Mouse (Mus musculus) thymus, adult 2 months (tissue): ENCODE data around the gene Med25. TPM values are rescaled to one million over a fixed set of nuclear protein-coding genes. Genes with fewer than 3 reads are reported as not detected.

Experiments used
- DNase-seq: peaks from one replicate; pipeline ENCODE4 v3.0.0; 2021
- H3K27ac ChIP-seq: fragments of 200-500 bp; 2 replicates; pipeline ENCODE4 v1.5.1; 2012; ENCODE audit warnings: low read length, control low read depth; ENCODE audit not compliant: control insufficient read depth, insufficient read depth
- H3K27me3 ChIP-seq: fragments of 200-500 bp; 2 replicates; pipeline ENCODE4 v1.6.1; 2012; ENCODE audit warnings: mild to moderate bottlenecking, low read length, moderate library complexity, mixed read lengths; ENCODE audit not compliant: control insufficient read depth, insufficient read depth
- H3K36me3 ChIP-seq: fragments of 200-500 bp; 2 replicates; pipeline ENCODE4 v1.6.1; 2012; ENCODE audit warnings: mild to moderate bottlenecking, low read length, moderate library complexity; ENCODE audit not compliant: control insufficient read depth, insufficient read depth
- H3K4me1 ChIP-seq: fragments of 200-500 bp; replicated peaks from 2 replicates; pipeline ENCODE4 v1.6.1; 2012; ENCODE audit warnings: low read length; ENCODE audit not compliant: control insufficient read depth, insufficient read depth
- H3K4me3 ChIP-seq: fragments of 200-500 bp; 2 replicates; pipeline ENCODE4 v1.5.1; 2012; ENCODE audit warnings: mild to moderate bottlenecking, low read length, control low read depth, moderate library complexity; ENCODE audit not compliant: control insufficient read depth, insufficient read depth
- CTCF ChIP-seq: fragments of 200-500 bp; IDR thresholded peaks from 2 replicates; pipeline ENCODE4 v1.5.1; 2012; ENCODE audit warnings: mild to moderate bottlenecking, control low read depth, low read length, moderate library complexity, borderline replicate concordance; ENCODE audit not compliant: control insufficient read depth, poor library complexity, insufficient read depth; ENCODE audit errors: extremely low read depth
- POLR2A ChIP-seq: fragments of 200-500 bp; IDR thresholded peaks from 2 replicates; pipeline ENCODE4 v1.6.1; 2012; ENCODE audit warnings: mild to moderate bottlenecking, low read length, control low read depth, moderate library complexity; ENCODE audit not compliant: control insufficient read depth, poor library complexity, insufficient read depth; ENCODE audit errors: extremely low read depth
- WGBS: fragments of 180-500 bp; shearing (Covaris S2); methylation state at CpG from one replicate; pipeline ENCODE4 v1.1.7; 2018; 5-methylcytosine and 5-hydroxymethylcytosine counted together
- polyA plus RNA-seq: library from polyadenylated mRNA; depleted of rRNA; stranded (reverse); fragments of >200 nt; gene quantifications from 2 replicates; pipeline ENCODE4 v1.2.3, GENCODE M21; 2012; rRNA removed

The Med25 gene
- 220 and 266 TPM in 2 replicates for polyA plus RNA-seq

DNA sequence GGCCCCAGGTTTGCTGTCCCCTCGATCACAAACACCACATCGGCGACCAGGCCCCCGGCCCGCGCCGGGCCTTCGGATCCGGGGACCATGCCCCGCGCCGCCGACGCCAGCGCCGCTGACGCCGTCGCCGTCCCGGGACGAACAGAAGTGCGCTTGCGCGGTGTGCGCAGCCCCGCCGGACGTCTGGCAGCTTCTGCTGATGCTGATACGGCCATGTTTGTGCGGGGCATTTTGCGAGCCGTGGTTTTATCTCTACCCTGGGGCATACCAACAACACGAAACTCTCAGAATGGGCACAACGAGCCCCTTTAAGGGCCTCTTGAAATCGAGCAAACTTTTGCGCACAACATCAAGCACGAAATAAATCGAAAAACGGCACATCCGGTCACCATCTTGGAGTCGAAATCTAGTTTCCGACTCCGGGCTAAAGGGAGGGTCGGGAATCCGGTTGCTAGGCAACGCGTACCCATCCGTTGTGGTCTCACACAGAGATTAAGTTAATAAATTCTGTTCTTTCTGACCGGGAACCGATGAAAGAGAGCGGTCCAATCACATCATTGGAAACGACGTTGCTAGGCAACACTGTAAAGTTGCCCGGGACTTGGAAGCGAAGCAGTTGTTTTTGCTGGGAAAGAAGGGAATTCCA is at the start of gene Med25:
Gene Med25 (minus strand): TSS at position 437 of the 646 bp plus-strand sequence.
- under 1% methylated on average over 56 of the region's 56 CpGs for WGBS
- peak; percentile 79 for DNase-seq
- peak; percentile 29; the same call in 1 of the 2 replicates for TF ChIP-seq CTCF
- peak; percentile 85 for TF ChIP-seq POLR2A
- Histone ChIP-seq H3K4me1 (peaks cover 28% of the 10 kb centered on the region), H3K27ac (peak within 1 kb of the TSS; percentile 86), H3K27me3 (no peaks in the 10 kb centered on the region), H3K4me3 (peak within 1 kb of the TSS; percentile 65), H3K36me3 (no peaks in the 10 kb centered on the region)

DNA sequence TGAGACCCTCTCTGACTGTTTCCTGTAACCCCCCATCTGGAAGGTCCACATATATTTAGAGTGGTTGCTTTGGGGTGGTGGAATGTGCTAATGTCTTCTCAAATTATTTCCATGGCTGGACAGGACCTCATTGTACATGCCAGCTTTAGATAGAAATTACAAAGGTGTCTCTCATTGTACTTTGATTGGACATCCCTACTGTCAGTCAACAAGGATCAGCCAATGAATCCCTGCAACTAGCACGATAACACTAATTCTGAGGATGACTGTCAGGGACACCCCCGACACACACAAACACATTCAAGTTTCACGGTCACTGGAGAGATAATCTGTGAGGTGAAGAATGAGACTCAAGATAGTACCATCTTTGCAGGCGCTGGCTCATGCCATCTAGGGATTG is 46.2 kb upstream of the Med25 start:
- no peaks in the 10 kb centered on the region for H3K36me3 ChIP-seq
- H3K27ac ChIP-seq, result no peak overlapping the region
- no peaks in the 10 kb centered on the region for H3K4me1 ChIP-seq
- no peak for TF ChIP-seq CTCF
- no peak for TF ChIP-seq POLR2A
- no peak overlapping the region for H3K4me3 ChIP-seq
- no peaks in the 10 kb centered on the region for H3K27me3 ChIP-seq
- 99% methylated on average over 4 of the region's 4 CpGs for WGBS
- no peak for DNase-seq

DNA sequence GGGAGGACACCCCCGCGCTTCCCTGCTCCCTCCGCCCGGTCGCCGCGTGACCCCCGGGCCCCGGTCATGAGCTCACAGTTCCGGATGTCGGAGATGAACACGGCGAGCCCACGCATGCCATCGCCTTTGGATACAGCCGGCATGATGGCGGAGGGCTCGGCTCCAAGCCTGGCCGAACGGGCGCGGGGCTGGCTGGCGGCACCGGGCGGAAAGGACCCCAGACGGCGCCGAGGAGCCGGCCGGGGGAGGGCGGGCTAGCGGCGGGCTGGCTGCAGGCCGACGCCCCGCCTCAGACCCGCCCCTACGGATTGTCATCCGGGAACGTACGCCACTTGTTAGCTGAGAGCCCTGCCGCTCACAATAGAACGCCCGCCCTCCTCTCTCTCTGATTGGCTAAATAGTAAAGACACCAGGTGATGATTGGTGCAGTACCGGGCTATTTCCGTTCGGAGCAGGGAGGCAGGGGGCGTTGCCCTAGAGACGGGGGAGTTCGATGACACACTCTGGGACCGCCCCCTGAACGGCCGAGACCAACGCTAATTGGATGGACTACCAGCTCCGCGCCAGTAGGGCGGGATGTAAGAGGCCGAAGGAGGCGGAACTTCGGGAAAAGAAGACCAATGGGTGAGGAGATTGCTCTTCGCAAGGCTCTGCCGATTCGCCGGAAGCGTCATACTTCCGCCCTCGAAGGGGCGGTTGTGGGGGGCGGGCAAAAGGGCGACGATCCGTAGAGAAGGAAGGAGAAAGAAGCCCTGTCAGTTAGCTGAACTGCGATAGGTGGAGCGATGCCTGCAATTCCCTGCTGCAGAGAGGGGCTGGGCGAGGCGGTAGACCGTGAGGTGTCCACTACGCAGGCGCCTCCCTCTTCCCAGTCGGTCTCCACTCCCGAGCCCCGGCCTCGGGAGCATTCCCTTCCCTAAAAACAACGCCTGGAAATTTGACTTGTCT is 37.0 kb upstream of the Med25 start, which contains the start of gene Ap2a1:
Gene Ap2a1 (minus strand): TSS at position 293 of the 948 bp plus-strand sequence.
- no peaks in the 10 kb centered on the region for H3K27me3 ChIP-seq
- H3K36me3 ChIP-seq, result no peaks in the 10 kb centered on the region
- peak within 1 kb of the TSS; percentile 97 for H3K4me3 ChIP-seq
- DNase-seq, result peak; percentile 100
- 1% methylated on average over 84 of the region's 84 CpGs for WGBS
- peak within 1 kb of the TSS; percentile 47; the same call in 1 of the 2 replicates for H3K27ac ChIP-seq
- TF ChIP-seq CTCF, result peak; percentile 48
- peak; percentile 68 for TF ChIP-seq POLR2A
- H3K4me1 ChIP-seq, result peaks cover 2% of the 10 kb centered on the region; the same call in 1 of the 2 replicates

DNA sequence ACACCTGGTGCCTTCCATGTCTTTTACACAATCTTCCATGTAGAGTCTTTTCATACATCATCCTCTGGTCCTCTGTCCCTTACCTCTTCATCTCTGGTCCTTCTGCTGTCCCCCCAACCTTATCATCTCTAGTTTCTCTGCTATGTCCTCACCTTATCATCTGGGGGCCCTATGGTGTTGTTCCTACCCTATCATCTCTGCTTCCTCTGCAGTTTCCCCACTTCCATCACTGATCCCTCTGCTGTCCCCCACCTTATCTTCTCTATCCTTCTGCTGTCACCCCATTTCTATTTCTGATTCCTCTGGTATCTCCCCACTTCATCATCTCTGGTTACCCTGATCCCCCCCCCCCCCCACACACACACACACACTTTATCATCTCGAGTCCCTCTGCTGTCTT is 36.1 kb upstream of the Med25 start:
- WGBS, result 0% methylated on average over 1 of the region's 1 CpGs
- Histone ChIP-seq H3K36me3 (no peaks in the 10 kb centered on the region; the same call in 1 of the 2 replicates), H3K27ac (no peak overlapping the region), H3K27me3 (no peaks in the 10 kb centered on the region), H3K4me1 (peaks cover 2% of the 10 kb centered on the region; the same call in 1 of the 2 replicates), H3K4me3 (peak overlapping the region; percentile 97)
- TF ChIP-seq CTCF, result no peak
- no peak for TF ChIP-seq POLR2A
- DNase-seq, result no peak

DNA sequence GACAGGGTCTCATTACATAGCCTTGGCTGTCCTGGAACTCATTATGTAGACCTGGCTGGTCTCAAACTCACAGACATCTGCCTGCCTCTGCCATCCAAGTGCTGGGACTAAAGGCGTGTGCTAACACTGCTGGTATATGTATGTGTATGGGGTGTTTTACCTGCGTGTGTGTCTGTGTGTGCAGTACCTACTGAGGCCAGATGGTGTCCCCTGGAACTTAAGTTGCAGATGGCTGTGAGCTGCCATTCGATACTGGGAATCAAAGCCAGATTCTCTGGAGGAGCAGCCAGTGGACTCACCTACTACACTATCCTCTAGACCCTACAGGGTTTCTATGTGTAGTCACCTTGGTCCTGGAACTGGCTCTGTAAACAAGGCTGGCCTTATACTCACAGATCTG is 33.0 kb upstream of the Med25 start:
- Histone ChIP-seq H3K4me3 (no peak overlapping the region), H3K27ac (no peak overlapping the region), H3K4me1 (peaks cover 2% of the 10 kb centered on the region; the same call in 1 of the 2 replicates), H3K27me3 (no peaks in the 10 kb centered on the region), H3K36me3 (no peaks in the 10 kb centered on the region; the same call in 1 of the 2 replicates)
- TF ChIP-seq CTCF (no peak), POLR2A (no peak)
- WGBS, result 93% methylated on average over 3 of the region's 3 CpGs
- no peak for DNase-seq

DNA sequence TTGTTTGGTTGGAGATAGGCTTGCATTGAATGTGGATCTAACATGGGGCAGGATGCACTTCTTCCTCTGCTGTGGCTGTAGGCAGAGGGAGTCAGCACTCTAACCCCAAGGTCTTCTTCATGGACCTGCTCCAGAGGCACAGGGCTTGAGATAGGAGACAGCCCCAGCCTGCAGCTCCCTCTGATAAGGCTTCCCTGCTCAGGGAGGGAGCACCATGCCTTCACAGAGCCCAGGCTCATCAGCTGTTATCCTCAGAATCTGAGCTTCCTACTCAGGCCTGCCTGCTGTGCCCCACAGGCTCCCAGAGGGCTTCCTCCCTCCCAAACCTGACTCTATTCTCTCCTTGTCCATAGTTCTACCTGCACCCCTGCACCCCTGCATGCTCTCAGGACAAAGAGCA is 30.0 kb upstream of the Med25 start:
- no peaks in the 10 kb centered on the region for H3K27me3 ChIP-seq
- H3K4me3 ChIP-seq, result no peak overlapping the region
- no peaks in the 10 kb centered on the region; the same call in 1 of the 2 replicates for H3K36me3 ChIP-seq
- TF ChIP-seq CTCF (no peak), POLR2A (no peak)
- no peak for DNase-seq
- no peaks in the 10 kb centered on the region for H3K4me1 ChIP-seq
- no peak overlapping the region for H3K27ac ChIP-seq
